Mouse (Mus musculus): ENCODE data around the gene Tmem214. TPM values are rescaled to one million over a fixed set of nuclear protein-coding genes. Genes with fewer than 3 reads are reported as not detected.

Tmem214 gene
- polyA plus RNA-seq, 1 experiment, result 122 TPM

DNA sequence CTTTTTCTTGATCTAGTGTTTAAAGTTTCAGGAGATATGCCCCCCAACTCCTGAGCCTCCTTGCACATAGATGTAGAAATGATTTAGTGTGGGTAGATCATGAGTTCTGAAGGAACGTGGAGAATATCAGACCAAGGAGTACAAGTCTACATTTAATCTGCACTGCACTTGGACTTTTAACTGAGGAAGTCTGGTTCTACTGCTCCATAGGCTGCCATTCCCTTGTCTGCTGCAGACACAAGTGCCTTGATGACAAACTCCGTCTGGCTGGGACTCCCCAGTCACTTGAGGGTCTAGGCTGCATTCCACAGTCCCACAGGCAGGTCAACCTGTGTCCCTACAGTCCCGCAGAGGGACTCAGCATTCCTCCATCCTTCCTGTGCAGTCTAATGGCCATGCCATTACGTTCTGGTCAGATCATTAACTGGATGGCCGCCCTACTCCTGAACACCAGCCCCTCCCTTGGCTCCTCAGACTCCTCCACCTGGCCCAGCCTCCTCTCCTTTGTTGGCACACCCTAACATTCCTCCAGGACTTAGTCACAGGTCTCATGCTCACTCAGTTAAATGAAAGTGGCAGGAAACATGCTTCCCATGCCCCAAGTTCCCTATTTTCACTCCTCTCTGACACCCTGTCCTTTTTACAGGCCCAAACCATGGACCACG lies 17.8 kb upstream of the Tmem214 start:
- TF ChIP-seq POLR2A (IDR thresholded peaks at IDR 0.05; ENCODE audit: low read depth, low read length) (no peak), CTCF (IDR thresholded peaks at IDR 0.05; ENCODE audit: borderline replicate concordance, insufficient read depth, low read length) (no peak)
- peak overlapping the region; percentile 44; the same call in 1 of the 2 replicates for H3K27ac ChIP-seq (ENCODE audit: insufficient read depth, low read length)

DNA sequence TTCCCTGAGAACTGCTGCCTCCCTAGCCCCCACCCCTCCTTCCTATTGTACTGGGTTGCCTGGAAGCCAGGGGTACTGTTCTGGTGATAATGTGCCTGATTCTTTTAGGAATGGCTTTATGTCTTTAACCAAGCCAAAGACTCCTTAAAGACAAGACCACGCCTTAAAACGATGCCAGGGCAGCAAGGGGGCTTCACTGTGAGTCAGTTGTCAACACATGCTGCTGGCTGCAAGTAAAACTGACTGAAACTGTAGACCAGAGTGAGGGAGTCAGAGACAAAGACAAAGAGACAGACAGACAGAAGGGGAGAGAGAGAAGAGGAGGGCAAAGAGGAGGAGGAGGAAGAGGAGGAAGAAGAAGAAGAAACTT lies 17.3 kb upstream of the Tmem214 start:
- no peak for TF ChIP-seq CTCF (IDR thresholded peaks at IDR 0.05; ENCODE audit: borderline replicate concordance, insufficient read depth, low read length)
- no peak for TF ChIP-seq POLR2A (IDR thresholded peaks at IDR 0.05; ENCODE audit: low read depth, low read length)
- Histone ChIP-seq H3K4me1 (ENCODE audit: control insufficient read depth, insufficient read depth, low read length) (peaks cover 21% of the 10 kb centered on the region), H3K4me3 (ENCODE audit: insufficient read depth, low read length) (no peak overlapping the region), H3K27ac (ENCODE audit: insufficient read depth, low read length) (peak overlapping the region; percentile 44; the same call in 1 of the 2 replicates)

More for the DNA sequence above, 17.8 kb upstream of the Tmem214 start:
- H3K4me3 ChIP-seq (ENCODE audit: insufficient read depth, low read length), result no peak overlapping the region
- peaks cover 21% of the 10 kb centered on the region for H3K4me1 ChIP-seq (ENCODE audit: control insufficient read depth, insufficient read depth, low read length)

DNA sequence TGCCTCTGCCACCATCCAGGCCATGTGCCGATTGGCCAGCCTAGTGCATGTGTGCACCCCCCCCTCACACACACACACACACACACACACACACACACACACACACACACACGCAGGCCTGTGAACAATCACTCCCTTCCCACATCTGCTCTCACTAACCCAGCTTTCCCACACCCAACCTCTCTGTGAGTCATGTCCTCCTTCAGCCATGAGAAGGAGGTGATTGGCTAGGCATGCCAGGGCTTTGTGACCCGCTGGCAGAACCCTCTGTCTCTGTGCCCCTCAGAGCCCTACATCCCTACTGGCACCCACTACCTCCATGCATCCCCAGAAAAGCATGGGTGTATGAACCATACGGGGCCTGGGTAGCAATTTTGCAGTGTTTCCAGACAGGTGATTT lies 14.3 kb upstream of the Tmem214 start:
- TF ChIP-seq POLR2A (IDR thresholded peaks at IDR 0.05; ENCODE audit: low read depth, low read length) (no peak), CTCF (IDR thresholded peaks at IDR 0.05; ENCODE audit: borderline replicate concordance, insufficient read depth, low read length) (no peak)
- H3K4me3 ChIP-seq (ENCODE audit: insufficient read depth, low read length), result no peak overlapping the region
- H3K27ac ChIP-seq (ENCODE audit: insufficient read depth, low read length), result no peak overlapping the region
- peaks cover 21% of the 10 kb centered on the region for H3K4me1 ChIP-seq (ENCODE audit: control insufficient read depth, insufficient read depth, low read length)

DNA sequence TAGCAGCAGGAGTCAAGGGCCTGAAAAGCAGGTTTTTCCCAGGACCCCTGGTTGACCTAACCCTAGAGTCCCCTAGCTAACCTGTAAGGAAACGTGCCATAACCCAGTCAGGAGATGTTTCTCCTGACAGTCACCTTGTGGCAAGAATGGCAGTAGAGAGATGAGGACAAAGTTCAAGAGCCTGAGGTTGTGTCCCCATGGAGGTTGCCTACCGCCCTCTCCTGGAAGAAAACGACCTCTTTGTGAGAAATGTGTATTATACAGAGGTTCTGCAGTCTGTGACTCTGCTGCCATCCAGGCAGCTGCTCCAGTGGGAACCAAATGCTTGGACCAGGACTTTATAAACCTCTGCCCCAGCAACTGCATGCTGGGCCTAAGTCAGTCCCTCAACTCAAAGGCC lies 12.1 kb upstream of the Tmem214 start:
- H3K27ac ChIP-seq (ENCODE audit: insufficient read depth, low read length), result no peak overlapping the region
- TF ChIP-seq POLR2A (IDR thresholded peaks at IDR 0.05; ENCODE audit: low read depth, low read length), result no peak
- TF ChIP-seq CTCF (IDR thresholded peaks at IDR 0.05; ENCODE audit: borderline replicate concordance, insufficient read depth, low read length), result no peak
- no peak overlapping the region for H3K4me3 ChIP-seq (ENCODE audit: insufficient read depth, low read length)
- H3K4me1 ChIP-seq (ENCODE audit: control insufficient read depth, insufficient read depth, low read length), result peaks cover 13% of the 10 kb centered on the region

DNA sequence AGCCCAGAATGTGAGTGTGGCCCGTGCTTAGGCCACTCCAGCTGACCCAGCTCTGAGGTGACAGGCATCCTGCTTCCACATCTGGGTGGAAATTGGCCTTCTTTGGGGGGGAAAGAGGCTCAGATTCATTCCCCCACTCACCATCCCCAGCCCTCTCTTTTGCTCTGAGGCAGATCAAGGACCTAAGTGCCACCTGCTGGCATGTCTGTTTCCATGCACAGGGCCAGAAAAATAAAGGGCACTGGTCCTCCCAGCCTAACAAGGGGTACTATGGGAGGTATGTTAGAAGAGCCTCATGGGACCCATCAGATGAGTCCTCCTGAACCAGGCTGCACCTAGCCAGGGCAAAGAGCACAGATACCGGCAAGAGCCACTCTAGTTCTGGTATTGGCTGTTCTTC lies 11.7 kb upstream of the Tmem214 start:
- no peak overlapping the region for H3K4me3 ChIP-seq (ENCODE audit: insufficient read depth, low read length)
- peaks cover 9% of the 10 kb centered on the region; the same call in 1 of the 2 replicates for H3K4me1 ChIP-seq (ENCODE audit: control insufficient read depth, insufficient read depth, low read length)
- TF ChIP-seq POLR2A (IDR thresholded peaks at IDR 0.05; ENCODE audit: low read depth, low read length) (no peak), CTCF (IDR thresholded peaks at IDR 0.05; ENCODE audit: borderline replicate concordance, insufficient read depth, low read length) (no peak)
- H3K27ac ChIP-seq (ENCODE audit: insufficient read depth, low read length), result no peak overlapping the region

DNA sequence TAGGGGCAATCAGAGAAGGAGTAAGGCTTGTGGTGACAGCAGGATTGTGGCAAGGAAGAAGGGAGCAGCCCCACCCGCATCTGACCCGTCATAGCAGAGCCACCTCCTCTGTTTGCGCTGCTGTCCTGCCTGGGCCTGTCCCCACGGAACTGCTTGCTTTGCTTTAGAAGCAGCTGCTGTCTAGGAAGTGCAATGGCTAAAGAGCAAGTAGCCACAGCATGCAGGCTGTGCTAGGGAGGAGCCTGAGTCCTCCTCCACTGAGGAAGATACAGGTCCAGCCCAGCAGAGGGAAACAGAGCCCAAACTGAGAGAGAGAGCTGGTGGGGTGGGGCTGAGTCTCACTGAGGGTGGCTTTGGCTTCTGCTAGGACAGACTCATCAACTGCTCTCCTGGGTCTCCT lies 4.0 kb upstream of the Tmem214 start:
- TF ChIP-seq CTCF (IDR thresholded peaks at IDR 0.05; ENCODE audit: borderline replicate concordance, insufficient read depth, low read length) (no peak), POLR2A (IDR thresholded peaks at IDR 0.05; ENCODE audit: low read depth, low read length) (no peak)
- no peaks in the 10 kb centered on the region for H3K4me1 ChIP-seq (ENCODE audit: control insufficient read depth, insufficient read depth, low read length)
- H3K27ac ChIP-seq (ENCODE audit: insufficient read depth, low read length), result no peak overlapping the region
- H3K4me3 ChIP-seq (ENCODE audit: insufficient read depth, low read length), result no peak overlapping the region

DNA sequence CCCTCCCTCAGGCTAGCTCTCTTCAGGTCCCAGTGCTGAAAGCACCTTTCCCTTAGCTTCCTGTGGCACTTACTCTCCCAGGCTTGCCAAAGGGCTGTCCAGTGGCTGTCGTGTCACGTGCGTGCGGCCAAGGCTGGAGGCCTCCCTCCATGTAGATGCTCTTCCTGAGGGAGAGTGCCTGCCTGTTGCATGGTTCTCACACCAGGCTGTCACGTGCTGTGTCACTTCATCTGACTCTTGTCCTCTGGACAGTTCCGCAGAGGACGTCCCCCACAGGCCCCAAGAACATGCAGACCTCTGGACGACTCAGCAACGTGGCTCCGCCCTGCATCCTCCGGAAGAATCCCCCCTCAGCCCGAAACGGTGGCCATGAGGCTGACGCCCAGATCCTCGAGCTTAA lies 3.5 kb upstream of the Tmem214 start:
- TF ChIP-seq POLR2A (IDR thresholded peaks at IDR 0.05; ENCODE audit: low read depth, low read length), result no peak
- TF ChIP-seq CTCF (IDR thresholded peaks at IDR 0.05; ENCODE audit: borderline replicate concordance, insufficient read depth, low read length), result no peak
- Histone ChIP-seq H3K4me3 (ENCODE audit: insufficient read depth, low read length) (no peak overlapping the region), H3K27ac (ENCODE audit: insufficient read depth, low read length) (no peak overlapping the region), H3K4me1 (ENCODE audit: control insufficient read depth, insufficient read depth, low read length) (no peaks in the 10 kb centered on the region)

DNA sequence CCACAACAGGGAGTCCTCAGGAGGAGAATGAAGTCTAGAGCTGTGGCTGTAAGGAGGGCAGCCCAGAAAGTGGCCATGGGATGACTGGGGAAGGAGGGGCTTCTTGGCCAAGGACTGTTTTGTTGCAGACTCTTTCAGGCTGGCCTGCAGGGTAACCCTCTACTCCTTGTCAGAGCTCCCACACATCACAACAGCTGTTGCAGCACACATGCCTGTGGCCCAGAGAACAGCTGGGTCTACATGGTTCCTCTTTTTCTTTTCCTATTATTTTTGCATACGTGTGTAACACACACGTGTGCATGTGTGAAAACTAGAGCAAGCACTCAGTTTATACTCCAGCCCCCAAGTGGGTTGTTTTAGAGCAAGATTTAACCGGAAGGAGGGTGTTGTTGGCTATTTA lies 941 bp upstream of the Tmem214 start:
- H3K27ac ChIP-seq (ENCODE audit: insufficient read depth, low read length), result no peak overlapping the region
- no peaks in the 10 kb centered on the region for H3K4me1 ChIP-seq (ENCODE audit: control insufficient read depth, insufficient read depth, low read length)
- H3K4me3 ChIP-seq (ENCODE audit: insufficient read depth, low read length), result no peak overlapping the region
- TF ChIP-seq CTCF (IDR thresholded peaks at IDR 0.05; ENCODE audit: borderline replicate concordance, insufficient read depth, low read length) (no peak), POLR2A (IDR thresholded peaks at IDR 0.05; ENCODE audit: low read depth, low read length) (no peak)

DNA sequence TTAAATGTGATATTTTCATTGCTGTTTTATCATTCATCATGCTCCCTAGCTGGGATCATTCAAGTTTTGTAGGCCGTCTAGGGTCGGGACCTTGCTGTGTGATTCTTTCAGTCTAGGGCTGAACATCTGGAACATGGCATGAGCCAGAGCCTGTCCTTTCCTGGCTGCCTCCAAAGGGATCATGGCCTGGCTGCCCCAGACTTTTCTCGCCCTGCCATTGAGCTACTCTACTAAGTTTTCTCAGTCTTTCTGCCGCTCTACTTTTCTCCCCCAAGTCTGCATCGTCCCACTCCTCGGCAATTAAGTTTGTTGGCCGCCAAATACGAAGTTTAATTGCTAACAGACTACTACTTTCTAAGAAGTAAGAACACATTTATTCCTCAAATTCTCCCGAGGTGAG lies 1.2 kb downstream of the Tmem214 start:
- peak overlapping the region; percentile 6; the same call in 1 of the 2 replicates for H3K4me3 ChIP-seq (ENCODE audit: insufficient read depth, low read length)
- H3K4me1 ChIP-seq (ENCODE audit: control insufficient read depth, insufficient read depth, low read length), result no peaks in the 10 kb centered on the region
- no peak overlapping the region; the same call in 1 of the 2 replicates for H3K27ac ChIP-seq (ENCODE audit: insufficient read depth, low read length)
- TF ChIP-seq POLR2A (IDR thresholded peaks at IDR 0.05; ENCODE audit: low read depth, low read length) (no peak), CTCF (IDR thresholded peaks at IDR 0.05; ENCODE audit: borderline replicate concordance, insufficient read depth, low read length) (no peak)

DNA sequence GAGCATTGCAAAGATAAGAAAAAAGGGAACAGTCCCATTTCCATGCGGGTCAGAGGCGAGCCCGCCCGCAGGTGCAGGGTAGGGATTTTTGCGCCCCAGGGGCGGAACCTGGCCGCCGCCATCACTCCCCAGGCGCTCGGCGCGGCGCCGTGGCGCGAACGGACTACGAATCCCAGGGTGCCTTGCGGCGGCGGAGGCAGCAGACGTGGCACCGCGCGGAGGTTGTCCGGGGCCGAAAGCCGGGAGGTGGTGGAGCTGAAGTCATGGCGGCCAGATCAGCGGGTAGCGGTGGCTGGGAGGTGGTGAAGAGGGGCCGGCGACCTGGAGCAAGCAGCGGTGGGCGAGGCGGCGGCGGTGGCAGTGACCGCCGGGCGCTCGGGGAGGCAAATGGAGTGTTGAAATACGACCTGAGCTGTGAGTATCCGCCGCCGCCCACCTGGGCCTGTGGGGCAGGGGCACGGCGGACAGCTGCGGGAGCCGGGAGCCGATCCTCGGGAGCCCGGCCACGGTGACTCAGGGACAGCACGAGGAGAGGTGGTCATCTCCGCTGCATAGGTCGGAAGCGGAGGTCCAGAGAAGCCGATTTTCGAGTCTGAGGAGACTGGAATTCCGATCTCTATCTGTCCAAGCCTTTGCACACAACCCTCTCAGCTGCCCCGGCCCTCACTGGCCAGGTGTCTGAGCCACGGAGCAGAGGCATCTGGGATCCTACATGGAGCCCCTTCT lies 1.8 kb downstream of the Tmem214 start:
- Histone ChIP-seq H3K27ac (ENCODE audit: insufficient read depth, low read length) (no peak overlapping the region; the same call in 1 of the 2 replicates), H3K4me1 (ENCODE audit: control insufficient read depth, insufficient read depth, low read length) (no peaks in the 10 kb centered on the region), H3K4me3 (ENCODE audit: insufficient read depth, low read length) (peak overlapping the region; percentile 99)
- TF ChIP-seq POLR2A (IDR thresholded peaks at IDR 0.05; ENCODE audit: low read depth, low read length) (peak; percentile 85), CTCF (IDR thresholded peaks at IDR 0.05; ENCODE audit: borderline replicate concordance, insufficient read depth, low read length) (no peak)

Measured in embryonic fibroblast, embryonic 13.5 days (primary cell).